Mouse (Mus musculus): ENCODE results near the gene Syngr3. TPM values are rescaled to one million over a fixed set of nuclear protein-coding genes. Genes with fewer than 3 reads are reported as not detected.

The Syngr3 gene
- total and polyA plus RNA-seq, 3 experiments: 0.32 to 3.9 (median 0.33) TPM

DNA sequence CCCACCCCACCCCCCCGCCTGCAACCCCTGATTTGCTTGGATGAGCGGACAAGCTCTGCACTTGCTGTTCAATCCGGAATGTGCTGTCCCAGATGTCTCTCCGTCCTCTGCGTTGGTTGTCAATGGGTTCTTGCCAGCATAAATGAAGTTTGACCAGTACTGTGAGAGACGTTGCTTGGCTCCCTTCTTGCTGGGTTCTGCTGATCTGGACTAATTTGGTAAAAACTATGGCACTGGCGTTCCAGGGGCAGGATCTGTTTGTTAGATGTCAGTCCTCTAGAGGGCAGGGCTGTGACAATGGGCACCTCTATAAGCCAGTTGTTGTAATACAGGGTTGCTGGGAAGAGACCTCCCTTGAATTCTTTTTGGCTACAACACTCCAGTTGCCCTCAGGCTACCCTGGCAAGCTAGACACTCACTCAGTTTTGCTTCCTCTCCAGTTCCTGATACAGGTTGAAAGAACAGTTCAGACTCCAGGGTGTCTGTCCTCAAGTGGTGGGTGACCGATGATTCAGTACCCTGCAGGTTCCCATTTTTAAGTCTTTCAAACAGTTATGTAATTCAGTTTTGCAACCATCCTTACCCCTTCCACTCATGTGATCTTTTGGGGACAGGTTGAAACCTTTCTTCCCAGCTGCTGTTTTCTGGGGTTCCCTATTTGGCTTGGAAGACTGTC lies 47.5 kb upstream of the Syngr3 start:
- H3K9ac ChIP-seq (ENCODE audit: insufficient read depth, low read depth): peak overlapping the region; percentile 81; the same call in 1 of the 2 replicates
- peak overlapping the region; percentile 82 for H3K4me2 ChIP-seq (ENCODE audit: insufficient read depth, low read depth, poor library complexity, severe bottlenecking)
- peak; percentile 37 for DNase-seq (ENCODE audit: extremely low read depth)
- in situ Hi-C loops (cut with MboI; ENCODE audit: low pct_ligation_motif_present, low pct_unique_long_range_greater_than_20kb, low sequenced_read_pairs) (no loop called here), dilution Hi-C loops (cut with MboI; ENCODE audit: extremely low pct_ligation_motif_present, extremely low pct_unique_long_range_greater_than_20kb, low sequenced_read_pairs) (no loop called here)
- H3K27me3 ChIP-seq (replicated peaks): no peaks in the 10 kb centered on the region
- H3K36me3 ChIP-seq (replicated peaks in 1 of 2; ENCODE audit: control insufficient read depth in 1 of 2, insufficient read depth in 1 of 2, low read length in 1 of 2): peaks cover 11 to 36% of the 10 kb centered on the region in 2 experiments
- no peaks in the 10 kb centered on the region for H3K9me3 ChIP-seq (replicated peaks; ENCODE audit: low read length)
- no peak overlapping the region for H3K27ac ChIP-seq (ENCODE audit: insufficient read depth, low read depth)
- H3K4me1 ChIP-seq (ENCODE audit: control insufficient read depth in 1 of 2, insufficient read depth in 2 of 2): peaks cover 4 to 28% of the 10 kb centered on the region in 2 experiments; a peak in 3 of 4 replicates
- TF ChIP-seq SIN3A (IDR thresholded peaks at IDR 0.05; ENCODE audit: low read length): no peak
- peak in 1 of 2 experiments; percentile 47; a peak in 2 of 4 replicates for TF ChIP-seq CTCF (conservative IDR thresholded peaks at IDR 0.05 in 1 of 2, IDR thresholded peaks at IDR 0.05 in 1 of 2; ENCODE audit: low read depth in 2 of 2, low read length in 2 of 2)
- H3K4me3 ChIP-seq (replicated peaks in 1 of 3; ENCODE audit: low read depth in 2 of 3, low read length in 2 of 3, poor library complexity in 1 of 3): peak overlapping the region; percentile 70 to 95 (median 70)
- H3K79me2 ChIP-seq (replicated peaks; ENCODE audit: control insufficient read depth, extremely low read depth, insufficient read depth, poor library complexity, severe bottlenecking): no peaks in the 10 kb centered on the region

DNA sequence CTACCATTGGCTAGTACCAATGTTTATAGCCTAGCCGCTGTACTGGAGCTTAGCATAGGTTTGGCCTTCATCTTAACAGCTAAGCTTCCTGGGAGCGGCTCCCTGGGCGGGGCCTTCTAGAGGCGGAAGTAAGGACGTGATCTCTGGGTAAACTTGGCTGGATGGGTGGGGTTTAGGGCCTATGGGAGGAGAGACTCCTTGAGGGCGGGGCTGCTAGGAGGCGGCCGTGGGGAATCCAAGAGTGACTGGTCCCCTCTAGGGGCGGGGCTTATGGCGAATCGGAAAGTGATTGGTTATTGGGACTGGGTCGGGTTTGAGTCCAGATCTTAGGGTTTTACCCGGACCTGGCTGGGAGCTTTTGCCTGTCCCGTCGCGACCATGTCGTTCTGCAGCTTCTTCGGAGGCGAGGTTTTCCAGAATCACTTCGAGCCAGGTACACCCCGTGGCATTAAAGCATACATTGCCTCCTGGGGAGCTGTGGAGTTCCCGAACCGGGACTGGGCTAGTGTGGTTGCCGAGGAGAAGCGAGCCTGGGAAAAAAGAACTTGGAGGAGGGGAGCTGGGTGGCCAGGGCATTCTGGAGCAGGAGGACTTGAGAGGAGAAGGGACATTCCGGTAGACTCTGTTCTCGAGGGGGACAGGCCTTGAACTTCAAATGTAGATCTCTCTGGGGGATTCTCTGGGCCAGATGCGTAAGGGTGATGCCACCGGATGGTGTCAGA lies 46.7 kb upstream of the Syngr3 start, which contains the start of gene Msrb1:
Gene Msrb1 (plus strand): TSS at position 313 of the 722 bp plus-strand sequence.
- dilution Hi-C loops (cut with MboI; ENCODE audit: extremely low pct_ligation_motif_present, extremely low pct_unique_long_range_greater_than_20kb, low sequenced_read_pairs) (no loop called here), in situ Hi-C loops (cut with MboI; ENCODE audit: low pct_ligation_motif_present, low pct_unique_long_range_greater_than_20kb, low sequenced_read_pairs) (no loop called here)
- H3K4me1 ChIP-seq (ENCODE audit: control insufficient read depth in 1 of 2, insufficient read depth in 2 of 2): peaks cover 4 to 29% of the 10 kb centered on the region in 2 experiments; a peak in 3 of 4 replicates
- H3K4me3 ChIP-seq (replicated peaks in 1 of 3; ENCODE audit: low read depth in 2 of 3, low read length in 2 of 3, poor library complexity in 1 of 3): peak within 1 kb of the TSS; percentile 70 to 95 (median 75)
- peak; percentile 100 for DNase-seq (ENCODE audit: extremely low read depth)
- no peaks in the 10 kb centered on the region for H3K9me3 ChIP-seq (replicated peaks; ENCODE audit: low read length)
- peak within 1 kb of the TSS; percentile 95 for H3K9ac ChIP-seq (ENCODE audit: insufficient read depth, low read depth)
- no peaks in the 10 kb centered on the region for H3K79me2 ChIP-seq (replicated peaks; ENCODE audit: control insufficient read depth, extremely low read depth, insufficient read depth, poor library complexity, severe bottlenecking)
- peak within 1 kb of the TSS; percentile 82 for H3K4me2 ChIP-seq (ENCODE audit: insufficient read depth, low read depth, poor library complexity, severe bottlenecking)
- no peaks in the 10 kb centered on the region for H3K27me3 ChIP-seq (replicated peaks)
- H3K27ac ChIP-seq (ENCODE audit: insufficient read depth, low read depth): no peak within 1 kb of the TSS
- H3K36me3 ChIP-seq (replicated peaks in 1 of 2; ENCODE audit: control insufficient read depth in 1 of 2, insufficient read depth in 1 of 2, low read length in 1 of 2): peaks cover 11 to 28% of the 10 kb centered on the region in 2 experiments
- TF ChIP-seq MXI1 (IDR thresholded peaks at IDR 0.05; ENCODE audit: low read depth, low read length) (peak; percentile 64; the same call in 1 of the 2 replicates), POLR2AphosphoS2 (IDR thresholded peaks at IDR 0.05; ENCODE audit: low read depth, low read length) (peak; percentile 79; the same call in 1 of the 2 replicates), ZC3H11A (IDR thresholded peaks at IDR 0.05; ENCODE audit: low read depth, low read length) (no peak), POLR2A (IDR thresholded peaks at IDR 0.05; ENCODE audit: low read depth, low read length) (peak; percentile 94), RAD21 (IDR thresholded peaks at IDR 0.05; ENCODE audit: low read depth, low read length) (no peak), SIN3A (IDR thresholded peaks at IDR 0.05; ENCODE audit: low read length) (peak; percentile 67; the same call in 1 of the 2 replicates), TBP (conservative IDR thresholded peaks at IDR 0.05; ENCODE audit: low read depth, low read length) (peak; percentile 87), JUND (conservative IDR thresholded peaks at IDR 0.05; ENCODE audit: low read depth, low read length) (no peak), UBTF (IDR thresholded peaks at IDR 0.05; ENCODE audit: low read depth, low read length) (no peak), HCFC1 (IDR thresholded peaks at IDR 0.05; ENCODE audit: low read depth, low read length) (peak; percentile 56), MAX (IDR thresholded peaks at IDR 0.05; ENCODE audit: low read length) (no peak), IRF4 (IDR thresholded peaks at IDR 0.05; ENCODE audit: low read depth, low read length) (peak; percentile 22; the same call in 1 of the 2 replicates), BHLHE40 (IDR thresholded peaks at IDR 0.05; ENCODE audit: low read depth, low read length) (no peak), TCF12 (IDR thresholded peaks at IDR 0.05; ENCODE audit: low read depth, low read length) (peak; percentile 64; the same call in 1 of the 2 replicates), E2F4 (IDR thresholded peaks at IDR 0.05; ENCODE audit: insufficient replicate concordance, low read depth, low read length) (no peak), SMC3 (IDR thresholded peaks at IDR 0.05; ENCODE audit: low read depth, low read length) (no peak), ZMIZ1 (IDR thresholded peaks at IDR 0.05; ENCODE audit: low read depth, low read length) (peak; percentile 86), ELF1 (IDR thresholded peaks at IDR 0.05; ENCODE audit: low read depth, low read length) (peak; percentile 94), ZNF384 (IDR thresholded peaks at IDR 0.05; ENCODE audit: low read depth, low read length) (no peak), USF1 (IDR thresholded peaks at IDR 0.05; ENCODE audit: low read depth, low read length) (no peak), EP300 (IDR thresholded peaks at IDR 0.05; ENCODE audit: low read length) (no peak), PAX5 (IDR thresholded peaks at IDR 0.05; ENCODE audit: low read length) (no peak), NELFE (IDR thresholded peaks at IDR 0.05; ENCODE audit: low read depth, low read length) (peak; percentile 81), NRF1 (IDR thresholded peaks at IDR 0.05; ENCODE audit: low read depth, low read length) (no peak), ETS1 (conservative IDR thresholded peaks at IDR 0.05; ENCODE audit: low read depth, low read length) (no peak), MAZ (IDR thresholded peaks at IDR 0.05; ENCODE audit: low read depth, low read length) (peak; percentile 77), MYC (IDR thresholded peaks at IDR 0.05; ENCODE audit: low read depth, low read length) (peak; percentile 24; the same call in 1 of the 2 replicates), USF2 (conservative IDR thresholded peaks at IDR 0.05; ENCODE audit: low read depth, low read length) (no peak), CTCF (conservative IDR thresholded peaks at IDR 0.05 in 1 of 2, IDR thresholded peaks at IDR 0.05 in 1 of 2; ENCODE audit: low read depth in 2 of 2, low read length in 2 of 2) (no peak), CHD1 (IDR thresholded peaks at IDR 0.05; ENCODE audit: low read depth, low read length) (0 out of 2 replicates have a peak, but pooled peaks have one; percentile 25)
